Comparison of ENCODE assay signal across 9 mouse cellular contexts in genomic region chr3:21427408-21428031, GRCm38 (mm10).
DNase-seq lines count a peak whose midpoint lies in the region; ATAC-seq lines count a peak whose summit lies in the region.
"Had no signal": no experiment of that assay in that cellular context is flagged by ENCODE, and none has a peak within 500 bp of the region (broad histone marks: within the 10 kb centered on the region; RNA-seq: fewer than 3 reads in every experiment).

No protein-coding gene starts in this region.

- intact Hi-C loops in left cerebral cortex, postnatal 14 days (cut with DNase I) = no loop called here

- H3K4me1 ChIP-seq in forebrain, embryonic 15.5 days = peaks cover 33% of the 10 kb centered on the region
- peaks cover 10% of the 10 kb centered on the region for H3K4me1 ChIP-seq in forebrain, embryonic 10.5 days
- peaks cover 12% of the 10 kb centered on the region for H3K4me1 ChIP-seq in forebrain, embryonic 16.5 days (replicated peaks; ENCODE audit: control insufficient read depth, insufficient read depth, low read length)

- no peak overlapping the region for H3K9ac ChIP-seq in forebrain, embryonic 15.5 days (replicated peaks)
- H3K9ac ChIP-seq in forebrain, embryonic 16.5 days (replicated peaks; ENCODE audit: low read depth, low read length) = no peak overlapping the region

- no peaks in the 10 kb centered on the region for H3K9me3 ChIP-seq in forebrain, embryonic 15.5 days
- H3K9me3 ChIP-seq in forebrain, embryonic 10.5 days = no peaks in the 10 kb centered on the region
- H3K9me3 ChIP-seq in forebrain, embryonic 16.5 days (ENCODE audit: control insufficient read depth, low read length) = no peaks in the 10 kb centered on the region

- H3K4me3 ChIP-seq in forebrain, embryonic 15.5 days = no peak overlapping the region
- H3K4me3 ChIP-seq in forebrain, embryonic 10.5 days = no peak overlapping the region
- H3K4me3 ChIP-seq in forebrain, embryonic 16.5 days (replicated peaks; ENCODE audit: low read length) = no peak overlapping the region

- WGBS in forebrain, embryonic 15.5 days = 24% methylated on average over 6 of the region's 6 CpGs
- WGBS in forebrain, embryonic 10.5 days = 71% methylated on average over 6 of the region's 6 CpGs
- WGBS in forebrain, embryonic 16.5 days = 20% methylated on average over 6 of the region's 6 CpGs

- H3K36me3 ChIP-seq in forebrain, embryonic 15.5 days = no peaks in the 10 kb centered on the region
- no peaks in the 10 kb centered on the region for H3K36me3 ChIP-seq in forebrain, embryonic 10.5 days (replicated peaks)
- no peaks in the 10 kb centered on the region for H3K36me3 ChIP-seq in forebrain, embryonic 16.5 days (ENCODE audit: control insufficient read depth, insufficient read depth)

- peak; percentile 53; the same call in 1 of the 2 replicates for ATAC-seq in forebrain, embryonic 15.5 days (replicated peaks)
- peak; percentile 72 for ATAC-seq in forebrain, embryonic 16.5 days
- no peak for ATAC-seq in megakaryocyte-erythroid progenitor cell, adult 5-6 weeks (replicated peaks; ENCODE audit: low FRiP score, low TSS enrichment, poor library complexity, severe bottlenecking)

- DNase-seq in forebrain, embryonic 10.5 days (ENCODE audit: extremely low spot score, low spot score) = no peak
- peak; percentile 29 to 39 for DNase-seq in left cerebral cortex, postnatal 14 days (ENCODE audit: low spot score in 2 of 2)
- DNase-seq in left cerebral cortex, adult 8-10 months (ENCODE audit: low spot score in 2 of 2) = no peak
- DNase-seq in adipocyte (ENCODE audit: low spot score) = peak; percentile 24
- DNase-seq in adrenal gland, adult 2 months = no peak

- H3K4me2 ChIP-seq in forebrain, embryonic 15.5 days (replicated peaks) = no peak overlapping the region
- no peak overlapping the region for H3K4me2 ChIP-seq in forebrain, embryonic 16.5 days (ENCODE audit: low read length)
- H3K4me2 ChIP-seq: midbrain, embryonic 11.5 days had no signal

- peak overlapping the region; percentile 58; the same call in 1 of the 2 replicates for H3K27ac ChIP-seq in forebrain, embryonic 15.5 days (replicated peaks)
- no peak overlapping the region for H3K27ac ChIP-seq in forebrain, embryonic 10.5 days
- peak overlapping the region; percentile 51; the same call in 1 of the 2 replicates for H3K27ac ChIP-seq in forebrain, embryonic 16.5 days (ENCODE audit: low read length)

- H3K27me3 ChIP-seq in forebrain, embryonic 15.5 days = no peaks in the 10 kb centered on the region
- no peaks in the 10 kb centered on the region for H3K27me3 ChIP-seq in forebrain, embryonic 10.5 days (ENCODE audit: poor library complexity, severe bottlenecking)
- H3K27me3 ChIP-seq in forebrain, embryonic 16.5 days (replicated peaks; ENCODE audit: control insufficient read depth, insufficient read depth, low read length) = no peaks in the 10 kb centered on the region

Comparison
In these comparisons a context has a peak if more than half of its experiments do, and no peak if none do; other contexts are left out.
1. DNase-seq: peak in left cerebral cortex, postnatal 14 days (2 of 2) and adipocyte (single experiment); none in forebrain, embryonic 10.5 days (single experiment), left cerebral cortex, adult 8-10 months (0 of 2) and adrenal gland, adult 2 months (single experiment).